Mouse (Mus musculus): ENCODE measurements around the gene Ypel3. TPM values are rescaled to one million over a fixed set of nuclear protein-coding genes. Genes with fewer than 3 reads are reported as not detected.

The Ypel3 gene
- total RNA-seq, 2 experiments from 2014 or later, result 88.9 to 157 TPM

DNA sequence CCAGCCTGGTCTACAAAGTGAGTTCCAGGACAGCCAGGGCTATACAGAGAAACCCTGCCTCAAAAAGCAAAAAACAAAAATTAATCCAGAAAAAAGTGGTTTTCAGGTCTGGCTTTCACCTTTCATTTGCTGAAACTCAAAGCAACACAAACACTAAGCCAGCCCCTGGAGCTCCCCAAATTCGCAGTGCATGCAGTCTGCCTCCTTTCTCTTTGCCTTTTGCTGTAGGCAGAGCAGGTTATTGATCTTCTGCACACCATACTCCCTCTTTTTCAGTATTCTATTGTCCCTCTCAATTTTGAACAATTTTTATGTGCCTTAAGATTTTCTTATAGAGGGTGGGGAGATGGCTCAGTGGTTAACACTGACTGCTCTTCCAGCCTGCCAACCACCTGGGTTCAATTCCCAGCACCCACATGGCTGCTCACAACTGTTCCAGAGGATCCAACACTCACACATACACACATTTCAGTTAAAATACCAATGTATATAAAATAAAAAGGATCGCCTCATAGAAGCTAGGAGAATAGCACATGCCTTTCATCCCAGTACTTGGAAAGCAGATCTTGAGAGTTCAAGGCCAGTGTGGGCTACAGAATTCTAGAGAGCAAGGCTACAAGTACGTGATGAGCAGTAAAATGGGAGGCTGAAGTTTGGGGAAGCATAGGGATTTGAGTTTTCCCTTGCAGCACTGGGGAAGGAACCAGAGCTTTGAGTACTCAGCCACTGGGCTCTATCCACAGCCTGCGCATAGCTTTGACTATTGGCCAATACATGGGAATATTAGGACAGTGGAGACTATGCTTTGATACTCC is 16.9 kb downstream of the Ypel3 start:
- no peak for DNase-seq

DNA sequence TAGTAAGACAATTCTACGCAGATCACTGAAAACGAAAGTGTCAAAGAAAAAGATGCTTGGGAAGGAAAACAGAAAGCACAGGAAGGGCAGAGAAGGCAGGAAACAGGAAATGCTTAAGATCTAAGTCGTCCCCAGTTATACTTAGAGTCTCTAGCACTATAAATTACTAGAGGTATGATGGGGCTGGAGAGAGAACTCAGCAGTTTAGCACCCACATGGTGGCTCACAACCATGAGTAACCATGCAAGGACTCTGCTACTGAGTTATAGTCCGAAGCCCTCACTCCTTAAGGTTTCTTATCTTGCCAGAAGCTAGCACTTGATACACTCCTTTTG is 17.5 kb downstream of the Ypel3 start:
- DNase-seq, result no peak

DNA sequence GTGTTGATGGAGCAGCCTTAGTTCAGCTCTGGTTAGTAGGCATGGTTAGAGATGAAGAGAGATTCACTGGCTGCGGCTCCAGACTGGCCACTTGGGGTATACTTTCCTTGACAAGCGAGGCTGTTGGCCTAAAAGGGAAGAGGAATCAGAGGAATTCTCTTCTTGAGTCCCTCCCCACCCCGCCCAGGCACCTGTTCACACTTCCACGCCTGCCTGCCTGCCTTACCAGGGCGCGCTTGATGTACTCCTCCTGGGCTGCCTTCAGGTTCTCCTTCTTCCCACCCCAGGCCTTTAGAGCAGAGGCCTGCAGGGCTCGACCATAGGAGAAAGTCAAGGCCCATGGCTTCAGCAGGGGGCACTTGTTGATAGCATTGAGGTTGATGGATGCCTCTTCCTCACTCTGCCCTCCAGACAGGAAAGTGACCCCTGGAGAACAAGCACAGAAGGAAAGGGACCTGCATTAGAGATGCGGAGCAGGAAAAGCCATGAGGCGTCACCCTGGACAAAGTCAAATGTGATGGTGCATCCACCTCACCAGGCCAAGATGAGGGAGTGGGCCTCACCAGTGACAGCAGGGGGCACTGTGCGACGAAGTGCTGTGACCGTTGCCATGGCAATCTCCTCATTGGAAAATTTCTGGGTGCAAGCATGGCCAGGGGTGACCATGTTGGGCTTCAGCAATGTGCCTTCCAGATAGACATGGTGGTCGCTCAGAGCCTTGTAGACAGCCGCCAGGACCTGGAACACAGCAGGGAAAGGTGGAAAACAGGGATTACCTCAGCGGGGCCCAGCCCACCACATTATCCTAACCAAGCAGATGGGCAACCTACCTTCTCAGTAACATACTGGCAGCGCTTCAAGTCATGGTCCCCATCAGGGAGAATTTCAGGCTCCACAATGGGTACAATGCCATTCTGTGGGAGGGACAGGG is 18.9 kb downstream of the Ypel3 start:
- no peak for DNase-seq

DNA sequence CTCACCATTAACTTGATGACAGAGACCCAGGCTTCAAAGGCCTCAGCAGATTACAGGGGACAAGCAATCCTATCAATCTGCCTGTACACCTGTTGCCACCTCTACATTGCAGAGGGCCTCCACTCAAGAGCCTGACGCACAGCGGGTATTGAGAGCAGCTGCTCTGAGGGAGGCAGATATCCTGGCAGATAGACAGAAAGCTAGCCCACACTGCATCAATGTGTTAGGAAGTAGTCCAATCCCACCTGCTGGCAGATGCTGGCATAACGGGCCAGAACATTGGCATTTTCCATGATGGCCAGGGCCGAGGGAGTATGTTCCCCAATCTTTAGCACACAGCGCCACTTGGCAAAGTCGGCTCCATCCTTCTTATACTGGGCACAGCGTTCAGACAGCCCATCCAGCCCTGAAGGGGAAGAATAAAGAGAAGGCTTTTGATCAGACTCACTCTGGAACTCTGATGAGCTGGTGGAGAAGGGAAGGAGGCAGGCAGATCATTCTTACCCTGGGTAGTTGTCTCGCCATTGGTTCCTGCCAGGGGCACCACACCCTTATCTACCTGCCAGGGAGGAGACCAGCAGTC is 19.7 kb downstream of the Ypel3 start:
- DNase-seq, result no peak

DNA sequence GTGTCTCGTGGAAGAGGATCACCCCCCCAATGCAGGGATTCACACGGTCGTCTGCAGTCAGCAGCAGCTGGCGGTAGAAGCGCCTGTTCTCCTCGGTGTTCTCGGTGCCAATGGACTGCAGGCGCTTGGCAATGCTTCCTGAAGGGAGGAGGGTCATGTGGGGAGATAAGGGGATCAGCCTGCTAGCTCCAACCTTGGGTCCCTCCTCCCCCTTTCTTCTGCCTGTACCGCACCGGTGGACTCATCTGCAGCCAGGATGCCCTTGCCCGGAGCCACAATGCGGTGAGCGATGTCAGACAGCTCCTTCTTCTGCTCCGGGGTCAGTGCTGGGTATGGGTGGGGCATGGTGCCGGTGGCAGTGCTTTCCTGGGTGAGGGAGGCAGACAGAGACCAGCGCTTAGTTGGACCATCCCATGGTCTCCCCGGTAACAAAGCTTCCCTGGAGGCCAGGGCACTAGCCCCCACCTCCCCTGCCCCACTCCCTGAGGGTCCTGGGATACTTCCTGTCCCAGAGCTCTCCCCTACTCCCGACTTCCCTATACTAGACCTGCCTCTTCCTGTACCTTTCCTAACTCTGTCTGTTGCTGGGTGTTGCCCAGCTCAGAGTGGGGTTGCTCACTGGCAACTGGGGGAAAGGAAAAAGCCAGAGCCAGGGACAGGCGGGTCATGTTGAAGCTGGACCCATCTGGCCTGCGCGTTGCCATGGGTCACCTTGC is 20.8 kb downstream of the Ypel3 start, which contains the start of gene Fam57b:
Gene Fam57b (plus strand): TSS at position 258 of the 716 bp plus-strand sequence.
- peak; percentile 64 to 74 for DNase-seq

DNA sequence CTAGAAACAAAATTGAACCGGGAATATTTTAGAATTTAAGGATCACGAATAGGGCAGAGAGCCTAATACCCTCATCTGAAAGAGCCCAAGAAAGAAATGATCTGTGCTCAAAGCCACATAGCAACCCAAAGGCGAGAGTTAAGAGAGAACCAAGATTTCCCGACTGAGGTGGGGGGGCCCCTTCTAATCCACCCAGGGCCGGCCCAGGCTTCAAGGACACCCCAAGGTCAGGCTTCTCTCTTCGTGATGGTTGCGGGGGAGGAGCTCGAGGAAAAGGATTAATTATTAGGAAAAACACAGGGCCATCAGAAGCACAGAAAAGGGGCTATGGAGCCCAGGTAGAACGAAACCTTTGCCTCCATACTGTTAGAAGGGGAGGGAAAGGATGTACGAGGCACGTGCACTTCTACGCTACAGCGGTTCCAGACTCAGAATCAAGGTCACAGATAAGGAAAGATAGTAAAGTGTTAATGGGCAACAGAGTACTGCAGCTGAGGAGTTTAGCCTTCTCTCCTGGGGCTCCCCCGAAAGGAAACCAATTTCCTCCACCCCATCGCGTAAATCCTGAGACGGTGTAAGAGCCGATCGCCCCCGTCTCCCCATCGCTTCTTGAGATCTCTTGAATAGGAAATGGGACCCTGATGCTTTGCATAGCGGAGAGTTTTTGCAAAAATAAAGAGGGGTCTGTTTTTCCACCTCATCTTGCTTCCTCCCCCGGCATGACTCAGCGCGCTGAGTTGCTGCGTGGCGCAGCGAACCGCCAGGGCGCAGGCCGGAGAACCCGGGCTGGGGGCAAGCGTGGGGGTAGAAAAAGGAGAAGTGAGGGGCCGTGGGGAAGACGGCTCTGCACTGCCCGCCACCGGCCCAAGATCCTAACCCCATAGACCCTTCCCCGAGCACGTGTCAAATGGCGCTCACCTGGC is 21.6 kb downstream of the Ypel3 start:
- peak; percentile 73 to 82 for DNase-seq

DNA sequence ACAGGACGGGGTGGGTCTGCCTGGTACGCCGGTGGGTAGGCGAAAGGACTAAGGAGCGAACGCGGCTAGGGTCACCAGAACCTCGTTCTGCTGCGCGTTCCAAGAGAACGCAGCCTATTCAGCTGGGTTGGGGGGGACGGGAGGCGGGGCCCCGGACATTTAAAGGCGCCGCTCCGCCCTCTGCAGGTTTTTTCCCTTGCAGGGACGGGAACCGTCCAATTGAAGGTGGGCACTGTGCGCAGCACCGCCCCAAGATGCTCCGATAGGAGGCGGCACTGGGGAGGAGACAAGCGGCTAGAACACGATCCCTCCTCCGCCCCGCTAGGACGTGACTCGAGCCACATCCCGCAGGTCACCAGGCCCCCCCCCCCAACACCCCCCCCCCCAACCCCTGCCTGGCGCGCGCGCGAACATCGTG is 22.3 kb downstream of the Ypel3 start:
- DNase-seq, result peak; percentile 98

DNA sequence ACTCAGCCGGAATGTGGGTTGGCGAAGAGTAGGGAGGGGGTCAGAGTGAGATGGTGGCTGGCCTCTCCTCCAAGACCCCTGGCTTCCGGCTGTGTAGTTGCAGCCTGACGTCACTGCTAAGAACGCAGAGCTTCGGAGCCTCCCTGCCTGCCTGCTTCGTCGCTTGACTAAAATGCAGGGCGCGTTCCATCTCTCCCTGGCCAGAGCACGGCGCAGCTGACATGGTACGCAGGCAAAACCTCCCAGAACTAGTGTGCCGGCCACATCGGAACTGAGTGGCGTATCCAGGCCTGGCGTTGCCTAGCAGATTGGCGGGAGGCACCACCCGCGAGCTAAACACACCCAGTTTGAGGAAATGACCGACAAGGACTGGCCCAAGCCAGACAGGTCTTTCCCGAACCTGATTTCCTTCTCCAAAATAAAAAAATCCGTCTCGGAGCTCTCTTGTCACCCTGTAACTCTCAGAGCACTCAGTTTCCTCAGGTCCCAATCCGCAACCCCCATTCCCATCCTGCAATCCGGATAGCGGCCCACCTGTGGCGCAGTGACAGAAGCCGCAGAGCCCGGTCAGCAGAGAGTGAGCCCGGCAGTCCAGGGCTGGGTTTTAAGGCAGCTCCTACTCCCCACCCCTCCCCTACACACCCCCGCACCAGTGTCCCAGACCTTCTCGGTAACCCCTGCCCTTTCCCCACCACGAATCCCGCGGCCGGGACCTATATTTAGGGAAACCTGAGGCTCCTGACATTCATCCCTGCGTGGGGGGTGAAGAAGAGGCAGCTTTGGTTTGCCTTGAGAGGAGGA is 22.9 kb downstream of the Ypel3 start:
- peak; percentile 31 to 60 for DNase-seq

DNA sequence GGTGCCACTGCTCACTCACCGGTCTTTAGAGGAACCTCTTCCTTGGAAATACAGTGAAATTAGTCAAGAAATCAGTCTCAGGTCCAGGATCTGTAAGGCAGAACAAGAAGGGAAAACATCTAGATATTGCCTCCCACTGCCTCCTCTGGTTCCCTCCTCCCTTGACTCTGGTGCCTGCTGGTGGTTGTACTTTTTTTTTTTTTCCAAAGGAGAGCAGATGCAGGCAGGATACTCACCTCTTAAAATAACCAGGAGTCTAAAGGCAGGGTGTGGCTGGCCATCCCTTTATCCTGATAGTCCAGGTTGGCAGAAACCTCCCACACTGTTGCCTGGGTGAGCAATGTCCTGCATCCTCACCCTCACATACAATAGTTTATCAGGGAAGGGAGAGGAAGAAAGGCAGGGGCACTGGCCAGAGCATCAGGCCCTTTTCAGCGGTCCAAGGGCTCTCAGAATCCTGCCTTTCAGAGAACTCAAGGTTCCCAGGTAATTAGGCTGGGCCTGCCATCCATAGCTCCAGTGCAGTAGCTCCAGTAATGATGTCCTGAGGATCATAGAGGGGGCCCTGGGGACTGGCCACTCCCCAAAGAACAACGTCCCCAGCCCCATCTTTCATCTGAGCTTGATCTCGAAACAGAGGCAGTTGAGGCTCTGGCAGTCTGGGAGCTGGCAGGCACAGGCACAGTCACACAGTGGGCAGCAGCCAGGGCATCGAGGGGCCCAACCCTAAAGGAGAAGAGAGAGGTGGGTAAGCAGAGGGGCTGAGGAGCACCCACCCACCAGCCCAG is 23.7 kb downstream of the Ypel3 start:
- no peak for DNase-seq

DNA sequence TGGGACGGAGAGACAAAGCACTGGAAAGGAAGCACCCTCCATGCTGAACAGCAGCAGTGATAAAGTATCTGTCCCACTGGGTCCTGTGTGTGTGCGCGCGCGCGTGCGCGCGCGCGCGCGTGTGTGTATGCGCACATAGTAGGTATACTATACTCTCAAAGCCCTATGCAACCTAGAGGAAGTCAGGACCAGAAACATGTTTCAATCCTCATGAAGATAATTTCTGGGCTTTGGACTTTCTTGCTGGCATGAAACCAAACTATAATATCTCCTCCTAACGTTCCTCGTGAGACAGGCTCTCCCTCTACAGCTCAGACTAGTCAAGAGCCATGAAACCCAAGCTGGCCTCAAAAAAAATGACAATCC is 24.3 kb downstream of the Ypel3 start:
- no peak for DNase-seq

DNA sequence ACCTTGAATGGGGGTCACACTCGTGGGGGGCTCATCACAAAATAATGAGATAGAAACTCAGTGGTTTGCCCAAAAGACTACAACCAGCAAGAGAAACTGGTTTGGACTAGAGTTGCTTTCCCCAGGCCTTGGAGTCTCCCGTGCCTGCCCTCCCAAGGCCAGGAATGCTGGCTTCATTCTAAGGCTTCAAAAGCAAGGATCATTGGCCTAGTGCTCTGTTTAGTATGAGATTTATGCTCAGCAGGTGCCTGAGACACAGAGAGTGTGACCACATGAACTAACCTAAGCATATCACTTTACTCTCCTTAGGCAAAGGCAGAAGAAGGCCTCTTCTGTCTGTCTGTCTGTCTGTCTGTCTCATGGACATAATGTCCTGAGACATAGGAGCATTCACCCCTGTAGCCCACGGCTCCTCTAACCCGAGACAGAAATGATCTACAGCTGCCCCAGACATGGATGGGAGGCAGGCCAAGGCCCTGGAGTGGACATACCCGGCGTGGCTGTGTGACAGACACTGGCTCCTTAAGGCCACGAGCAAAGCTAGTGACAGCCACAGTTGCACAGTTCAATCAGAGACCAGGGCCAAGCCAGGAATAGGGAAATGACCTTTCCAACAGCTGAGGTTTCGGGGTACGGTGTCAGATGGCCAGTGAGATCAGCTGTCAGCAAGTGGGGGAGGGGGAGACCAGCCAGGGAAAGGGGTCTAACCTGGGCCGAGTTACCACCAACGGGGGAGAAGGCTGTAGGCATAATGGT is 25.6 kb downstream of the Ypel3 start:
- peak; percentile 64 to 70 for DNase-seq

DNA sequence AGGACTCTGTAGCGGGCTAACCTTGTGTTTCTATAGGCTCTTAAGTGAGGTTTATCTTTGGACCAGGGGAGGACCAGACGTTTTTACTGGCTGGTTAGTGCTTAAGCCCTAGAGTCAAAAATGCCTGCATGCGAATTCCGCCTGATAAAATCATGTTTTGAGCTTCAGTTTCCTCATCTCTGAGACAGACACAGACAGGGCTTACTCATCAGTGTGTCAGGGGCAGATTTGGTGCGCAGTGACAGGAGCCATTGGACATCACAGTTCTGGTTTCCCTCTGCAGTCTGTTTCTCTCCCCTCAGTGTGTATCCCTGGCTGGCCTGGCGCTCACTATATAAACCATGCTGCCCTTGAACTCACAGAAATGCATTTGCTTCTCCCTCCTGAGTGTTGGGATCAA is 26.4 kb downstream of the Ypel3 start:
- DNase-seq, result peak; percentile 48 to 50

DNA sequence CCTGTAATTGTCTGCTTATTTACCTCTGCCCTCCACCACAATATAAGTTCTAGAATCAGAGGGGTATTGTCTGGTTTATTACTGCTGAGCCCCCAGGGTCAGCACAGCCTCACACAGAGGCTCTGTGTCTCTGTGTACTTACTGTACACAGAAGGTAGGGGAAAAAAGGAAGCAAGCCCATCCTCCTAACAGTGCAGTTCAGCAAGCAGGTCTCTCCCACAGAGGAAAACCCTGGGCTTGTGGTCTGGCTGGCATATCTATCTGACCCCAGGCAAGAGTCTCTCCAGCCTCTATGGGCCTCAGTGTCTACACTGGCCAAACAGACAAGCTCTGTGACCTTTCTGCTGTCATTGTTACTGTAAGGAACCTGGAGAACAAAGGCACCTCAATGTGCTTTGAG is 27.0 kb downstream of the Ypel3 start:
- no peak for DNase-seq

DNA sequence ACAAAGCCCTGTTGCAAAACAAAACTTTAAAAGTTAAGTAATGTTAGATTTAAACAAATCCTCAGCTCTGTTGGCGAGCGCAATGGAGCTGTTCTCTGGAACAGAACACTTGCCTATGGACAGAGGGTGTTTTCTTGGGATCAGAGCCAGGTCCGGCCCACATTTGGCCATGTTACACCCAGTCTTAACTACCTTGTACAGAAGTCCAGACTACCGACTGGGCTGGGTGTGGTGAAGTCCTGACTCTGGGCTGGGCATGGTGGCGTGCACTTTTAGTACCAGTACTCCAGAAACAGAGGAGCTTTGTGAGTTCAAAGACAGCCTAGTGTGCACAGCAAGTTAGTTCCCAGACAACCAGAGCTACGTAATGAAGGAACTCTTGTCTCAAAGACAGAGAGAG is 30.2 kb downstream of the Ypel3 start:
- peak in 1 of 2 experiments; percentile 50 for DNase-seq

DNA sequence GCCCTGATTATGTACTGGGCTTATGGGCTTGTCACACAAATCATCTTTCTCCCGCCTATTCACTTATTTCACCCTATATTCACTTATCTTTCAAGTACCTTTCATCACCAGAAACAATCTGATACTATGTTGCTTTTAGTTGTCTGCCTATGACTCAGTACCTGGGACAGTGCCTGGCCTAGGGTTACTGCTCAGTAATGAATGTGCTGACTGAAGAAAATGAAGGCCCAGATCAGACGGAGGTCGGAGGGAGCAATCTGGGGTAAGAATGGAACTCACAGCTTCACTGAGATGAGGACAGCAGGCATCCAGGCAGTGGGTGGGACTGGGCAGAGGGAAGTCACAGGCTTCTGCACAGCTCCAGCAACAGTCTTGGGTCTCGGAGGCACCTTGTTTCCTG is 30.6 kb downstream of the Ypel3 start:
- peak; percentile 60 to 64 for DNase-seq

DNA sequence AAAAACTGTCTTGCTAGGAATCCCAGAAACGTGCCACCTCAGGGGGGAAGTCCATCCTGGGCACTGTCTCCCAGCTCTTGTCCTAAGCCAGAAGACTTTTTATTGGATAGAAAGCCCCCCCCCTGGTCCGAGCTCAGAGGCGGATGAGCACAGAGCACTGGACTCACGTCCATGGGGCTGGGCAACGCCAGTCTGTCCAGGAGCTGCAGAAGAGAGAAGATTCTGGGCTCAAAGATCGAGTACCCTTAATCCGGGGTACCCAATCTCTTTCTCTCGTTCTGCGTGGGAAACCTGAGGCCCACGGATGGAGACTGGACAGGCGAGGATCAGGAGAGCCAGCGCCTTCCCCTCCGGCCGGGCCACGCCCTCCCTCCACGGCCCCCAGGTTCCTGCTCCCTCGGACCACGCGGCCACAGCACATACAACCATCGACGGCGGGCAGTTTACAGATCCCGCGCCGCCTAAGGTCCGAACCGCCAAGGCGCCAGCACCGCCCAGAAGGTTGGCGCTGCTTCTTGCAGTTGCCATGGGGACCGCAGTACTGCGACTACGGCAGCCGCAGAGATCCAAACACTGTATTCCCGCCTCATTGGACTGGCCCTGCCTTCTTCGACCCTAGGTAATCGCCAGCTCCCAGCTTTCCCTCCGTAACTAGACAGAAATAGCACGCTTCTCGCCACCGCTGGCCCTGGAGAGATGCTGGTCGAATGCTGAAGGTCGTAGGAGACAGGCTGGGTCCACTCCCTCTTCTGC is 32.1 kb downstream of the Ypel3 start:
- DNase-seq, result peak; percentile 92 to 93

DNA sequence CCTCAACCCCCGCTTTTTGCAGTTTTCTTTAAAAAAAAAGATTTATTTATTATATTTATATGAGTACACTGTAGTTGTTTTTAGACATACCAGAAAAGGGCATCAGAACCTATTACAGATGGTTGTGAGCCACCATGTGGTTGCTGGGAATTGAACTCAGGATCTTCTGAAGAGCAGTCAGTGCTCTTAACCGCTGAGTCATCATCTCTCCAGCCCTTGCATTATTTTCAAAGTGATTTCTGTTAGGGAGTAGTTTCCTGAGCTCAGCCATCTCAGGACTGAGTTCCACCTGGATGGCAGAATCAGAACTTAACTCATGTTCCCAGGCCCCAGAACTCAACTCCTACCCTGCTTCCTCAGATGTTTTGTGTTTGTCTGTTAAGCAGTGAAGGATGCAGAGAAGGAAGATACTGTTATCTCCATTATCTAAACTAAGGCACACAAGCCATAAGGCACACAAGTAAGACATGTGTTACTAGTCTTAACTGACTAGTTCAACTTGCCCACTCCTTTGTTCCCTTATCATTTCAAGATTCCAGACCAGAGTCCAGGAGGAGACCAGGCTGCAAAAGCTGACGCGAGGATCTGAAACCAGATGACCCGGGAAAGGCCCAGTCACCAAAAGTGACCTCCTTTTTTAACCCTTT is 33.1 kb downstream of the Ypel3 start:
- no peak for DNase-seq
